Mouse (Mus musculus) kidney, adult 8-10 months (tissue): ENCODE results near the gene Mpzl3.

Source experiments
- DNase-seq, 2 experiments: peaks; one replicate each; pipeline ENCODE4 v3.0.0; 2022

Mpzl3 gene

GRCm38 (mm10) chr9:45103211-45103979, 48.4 kb downstream of the Mpzl3 start:
- no peak for DNase-seq

- peak; percentile 54 to 76 for DNase-seq
Observed at GRCm38 (mm10) chr9:45105596-45106374, 50.8 kb downstream of the Mpzl3 start.

- no peak for DNase-seq
Observed at GRCm38 (mm10) chr9:45115706-45116105, 60.7 kb downstream of the Mpzl3 start.

GRCm38 (mm10) chr9:45116819-45117218, 61.8 kb downstream of the Mpzl3 start:
- DNase-seq: no peak

GRCm38 (mm10) chr9:45117741-45118431, 62.9 kb downstream of the Mpzl3 start, which contains the start of gene Scn2b:
Scn2b (plus strand) TSS chr9:45117782.
- no peak for DNase-seq

- no peak for DNase-seq
Observed at GRCm38 (mm10) chr9:45118552-45118951, 63.6 kb downstream of the Mpzl3 start.

GRCm38 (mm10) chr9:45119316-45119953, 64.4 kb downstream of the Mpzl3 start:
- no peak for DNase-seq

GRCm38 (mm10) chr9:45119954-45120530, 65.1 kb downstream of the Mpzl3 start:
- no peak for DNase-seq

GRCm38 (mm10) chr9:45120567-45120966, 65.6 kb downstream of the Mpzl3 start:
- DNase-seq: no peak

GRCm38 (mm10) chr9:45121001-45121400, 66.0 kb downstream of the Mpzl3 start:
- no peak for DNase-seq

- peak; percentile 64 to 76 for DNase-seq
Observed at GRCm38 (mm10) chr9:45121769-45122168, 66.8 kb downstream of the Mpzl3 start.

GRCm38 (mm10) chr9:45122209-45122761, 67.3 kb downstream of the Mpzl3 start:
- peak in 1 of 2 experiments; percentile 41 for DNase-seq

- no peak for DNase-seq
Observed at GRCm38 (mm10) chr9:45125211-45125610, 70.2 kb downstream of the Mpzl3 start.

GRCm38 (mm10) chr9:45126941-45127340, 72.0 kb downstream of the Mpzl3 start:
- DNase-seq: no peak
